Mouse (Mus musculus) common myeloid progenitor, adult 5-6 weeks (primary cell): ENCODE measurements around the gene Gfy. TPM values are rescaled to one million over a fixed set of nuclear protein-coding genes. Genes with fewer than 3 reads are reported as not detected.

Experiments used
- ATAC-seq: replicated peaks from 2 replicates; pipeline ENCODE4 v1.8.0; 2016; ENCODE audit warnings: low read depth, mild to moderate bottlenecking, moderate TSS enrichment, inconsistent platforms; ENCODE audit not compliant: poor library complexity, severe bottlenecking
- total RNA-seq: library from RNA; stranded (forward); fragments of 200-1000, 187-1606 nt; gene quantifications from 2 replicates; pipeline ENCODE4 v1.2.3, GENCODE M21; 2017

Gfy gene
- not detected in 2 replicates for total RNA-seq

GRCm38 (mm10) chr7:45179469-45179868 lies at the start of gene Gfy:
Gene Gfy, minus strand, starts transcription at chr7:45179569.
- no peak for ATAC-seq

GRCm38 (mm10) chr7:45229046-45229445 lies 49.7 kb upstream of the Gfy start:
- ATAC-seq: no peak

- ATAC-seq: no peak
Measured at GRCm38 (mm10) chr7:45228548-45228947, 49.2 kb upstream of the Gfy start.

- ATAC-seq: no peak
Measured at GRCm38 (mm10) chr7:45226421-45226820, 47.1 kb upstream of the Gfy start.

GRCm38 (mm10) chr7:45224826-45225225 lies 45.5 kb upstream of the Gfy start:
- no peak for ATAC-seq

- no peak for ATAC-seq
Measured at GRCm38 (mm10) chr7:45221680-45222079, 42.3 kb upstream of the Gfy start.

- peak; percentile 39; the same call in 1 of the 2 replicates for ATAC-seq
Measured at GRCm38 (mm10) chr7:45216442-45217183, 37.2 kb upstream of the Gfy start.

- ATAC-seq: no peak
Measured at GRCm38 (mm10) chr7:45215673-45216441, 36.5 kb upstream of the Gfy start, which contains the start of gene Tead2. Gene Tead2, plus strand, starts transcription at chr7:45215753.

GRCm38 (mm10) chr7:45213708-45214107 lies 34.3 kb upstream of the Gfy start:
- no peak for ATAC-seq

GRCm38 (mm10) chr7:45212356-45212755 lies 33.0 kb upstream of the Gfy start:
- 0 out of 2 replicates have a peak, but pooled peaks have one; percentile 20 for ATAC-seq

- peak; percentile 82 for ATAC-seq
Measured at GRCm38 (mm10) chr7:45211851-45212251, 32.5 kb upstream of the Gfy start, which contains the start of gene Dkkl1. Gene Dkkl1, minus strand, starts transcription at chr7:45212147.

GRCm38 (mm10) chr7:45211070-45211469 lies 31.7 kb upstream of the Gfy start:
- ATAC-seq: no peak

- no peak for ATAC-seq
Measured at GRCm38 (mm10) chr7:45208260-45208659, 28.9 kb upstream of the Gfy start.

- ATAC-seq: peak; percentile 94
Measured at GRCm38 (mm10) chr7:45204380-45205143, 25.2 kb upstream of the Gfy start, which contains the start of gene Ccdc155. Gene Ccdc155, minus strand, starts transcription at chr7:45204892.

- ATAC-seq: no peak
Measured at GRCm38 (mm10) chr7:45202654-45203053, 23.3 kb upstream of the Gfy start.

GRCm38 (mm10) chr7:45198961-45199360 lies 19.6 kb upstream of the Gfy start:
- ATAC-seq: no peak

GRCm38 (mm10) chr7:45198435-45198834 lies 19.1 kb upstream of the Gfy start:
- peak; percentile 80 for ATAC-seq

GRCm38 (mm10) chr7:45196994-45197393 lies 17.6 kb upstream of the Gfy start:
- ATAC-seq: peak; percentile 46

- ATAC-seq: no peak
Measured at GRCm38 (mm10) chr7:45196176-45196535, 16.8 kb upstream of the Gfy start.
